Mouse (Mus musculus): Measurements from ENCODE around the gene Edn1. TPM values are rescaled to one million over a fixed set of nuclear protein-coding genes. Genes with fewer than 3 reads are reported as not detected.

Edn1 gene
- total RNA-seq, 2 experiments from 2014 or later, result 2.4 to 3.3 TPM

DNA sequence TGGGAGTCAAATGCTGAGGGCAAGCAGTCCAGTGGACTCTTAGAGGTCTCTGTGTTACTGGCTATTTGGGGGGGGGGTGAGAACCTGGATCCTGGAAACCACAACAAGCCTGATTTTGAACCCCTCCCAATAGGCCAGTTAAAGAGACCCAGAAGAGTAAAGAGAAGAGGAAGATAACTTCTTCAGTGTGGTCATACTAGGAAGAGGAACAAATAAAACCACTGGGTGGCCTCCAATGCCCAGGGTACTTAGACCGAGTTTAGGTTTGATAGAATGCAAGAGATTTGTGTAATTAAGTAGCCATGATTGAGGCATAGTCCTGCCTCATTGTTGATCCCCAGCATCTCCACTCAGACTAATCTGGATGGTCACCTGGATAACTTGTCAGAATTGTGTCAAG lies 14.4 kb downstream of the Edn1 start:
- DNase-seq, result no peak

DNA sequence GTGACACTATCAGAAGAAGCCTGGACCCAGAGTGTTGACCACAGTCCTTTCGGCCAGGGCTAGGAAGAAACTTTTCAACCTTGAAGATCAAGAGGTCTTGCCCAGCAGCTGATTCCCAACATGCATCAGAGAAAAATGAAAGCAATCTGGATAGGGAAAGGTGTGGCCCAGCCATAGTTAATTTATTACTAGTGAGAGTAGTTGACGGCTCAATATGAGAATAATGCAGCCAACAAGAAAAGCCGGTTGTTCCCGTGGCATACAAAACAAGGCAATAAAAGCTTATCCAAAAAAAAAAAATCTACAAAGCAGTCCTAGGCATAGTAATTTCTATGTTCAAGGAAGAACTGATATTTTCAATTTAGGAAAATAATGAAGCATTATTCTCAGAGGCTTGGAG lies 16.5 kb downstream of the Edn1 start:
- no peak for DNase-seq

DNA sequence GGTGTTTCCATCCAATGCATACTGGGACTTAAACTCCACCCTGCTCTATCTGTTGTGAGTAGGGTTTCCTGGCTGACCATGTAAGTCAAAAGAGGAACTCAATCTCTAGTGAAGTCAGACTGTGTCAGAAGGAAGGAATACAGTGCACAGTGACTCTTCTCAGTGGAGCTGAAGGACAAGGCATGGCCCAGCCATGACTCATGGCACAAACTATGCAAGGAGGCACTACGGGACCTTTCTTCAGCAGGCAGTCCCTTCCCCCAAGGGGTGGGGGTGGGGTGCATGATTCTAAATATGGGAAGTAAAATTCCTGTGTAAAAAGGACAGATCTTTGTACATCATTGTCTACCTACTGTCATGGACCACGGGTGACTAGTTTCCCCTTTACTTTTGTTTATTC lies 27.3 kb downstream of the Edn1 start:
- peak in 1 of 2 experiments; percentile 21 for DNase-seq

DNA sequence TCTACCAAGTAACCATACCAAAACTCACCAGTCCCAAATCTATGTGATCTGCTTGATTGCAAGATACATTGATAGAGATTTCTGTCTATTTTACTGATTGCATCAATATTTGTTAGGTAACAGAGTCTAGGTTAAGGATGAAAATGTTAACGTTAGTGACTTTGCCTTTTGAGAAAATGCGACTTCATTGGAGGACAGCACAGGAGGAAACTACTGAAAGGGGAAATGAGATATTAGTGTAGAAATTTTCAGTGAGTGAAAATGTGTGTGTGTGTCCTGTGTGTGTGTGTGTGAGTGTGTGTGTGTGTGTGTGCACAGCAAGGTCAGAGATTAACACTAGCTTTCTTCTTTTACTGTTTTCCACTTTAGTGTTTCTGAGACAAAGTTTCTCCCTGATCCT lies 29.8 kb downstream of the Edn1 start:
- DNase-seq, result no peak

DNA sequence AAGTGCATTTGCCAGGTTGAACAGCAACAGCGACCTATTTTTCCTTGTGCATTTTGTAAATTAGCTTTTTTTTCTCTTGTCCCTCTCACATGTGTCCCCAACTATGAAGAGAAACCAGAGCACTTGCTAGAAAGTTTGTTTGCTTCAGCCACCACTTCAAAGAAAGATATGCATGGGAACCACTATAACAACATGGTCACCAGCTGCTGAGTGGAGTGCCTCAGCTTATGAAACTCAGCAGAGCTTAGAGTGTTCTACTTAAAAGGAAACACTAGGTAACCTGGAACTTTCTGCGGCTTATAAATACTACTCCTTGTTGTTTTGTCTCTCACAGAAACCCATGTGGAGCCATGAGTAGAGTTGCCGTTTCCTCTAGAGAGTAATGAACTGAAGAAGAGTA lies 33.7 kb downstream of the Edn1 start:
- no peak for DNase-seq

DNA sequence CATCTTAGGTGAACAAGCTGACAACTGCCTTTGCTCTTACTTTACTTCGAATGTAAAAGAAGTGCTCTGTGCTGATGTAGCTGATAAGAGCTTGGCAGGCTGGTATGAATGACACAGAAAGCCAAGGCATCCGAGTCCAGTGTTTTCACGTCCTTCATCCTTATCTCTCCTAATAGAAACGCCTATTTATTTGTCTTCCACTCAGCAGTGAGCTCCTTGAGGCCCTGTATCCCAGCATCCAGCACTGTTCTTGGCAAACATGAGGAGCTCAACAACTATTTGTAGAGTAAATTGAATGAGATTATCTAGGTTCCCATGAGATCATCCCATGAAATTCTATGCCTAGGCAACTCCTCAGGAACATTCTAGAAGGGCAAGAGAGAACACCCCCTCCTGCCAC lies 35.1 kb downstream of the Edn1 start:
- no peak for DNase-seq

DNA sequence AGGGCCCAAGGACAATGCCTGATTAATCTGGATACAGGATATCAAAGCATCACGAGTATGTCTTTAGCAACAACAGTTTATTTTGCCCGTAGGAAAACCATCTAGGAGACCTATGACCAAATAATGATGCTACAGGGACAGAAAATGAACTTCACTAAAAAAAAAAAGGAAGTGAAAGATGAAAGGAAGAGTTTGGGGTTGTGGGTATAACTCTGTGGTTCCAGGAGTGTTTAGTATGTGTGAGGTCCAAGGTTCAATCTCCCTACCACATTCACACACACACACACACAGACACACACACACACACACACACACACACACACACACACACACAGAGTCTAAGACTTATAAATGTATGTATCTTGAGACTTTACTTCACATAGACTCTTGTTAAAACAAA lies 35.8 kb downstream of the Edn1 start:
- no peak for DNase-seq

DNA sequence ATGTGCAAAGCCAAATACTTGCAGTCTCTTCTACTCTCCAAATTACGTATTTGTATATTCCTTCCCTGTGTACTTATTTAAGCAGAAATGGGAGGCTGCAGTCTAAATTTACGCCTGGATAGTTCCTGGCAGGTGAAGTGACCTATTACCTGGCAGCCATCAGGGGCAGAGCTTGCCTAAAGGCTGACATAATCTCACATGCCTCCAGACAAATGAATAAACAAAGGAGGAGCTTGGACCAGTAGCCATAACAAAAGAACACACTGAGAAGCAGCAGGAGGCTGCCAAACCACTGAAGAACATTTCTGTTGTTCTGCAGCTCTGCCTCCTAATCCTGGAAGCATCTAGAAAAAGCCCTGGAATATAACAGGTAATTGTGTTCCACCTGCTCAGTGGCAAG lies 38.2 kb downstream of the Edn1 start:
- peak in 1 of 2 experiments; percentile 19 for DNase-seq

DNA sequence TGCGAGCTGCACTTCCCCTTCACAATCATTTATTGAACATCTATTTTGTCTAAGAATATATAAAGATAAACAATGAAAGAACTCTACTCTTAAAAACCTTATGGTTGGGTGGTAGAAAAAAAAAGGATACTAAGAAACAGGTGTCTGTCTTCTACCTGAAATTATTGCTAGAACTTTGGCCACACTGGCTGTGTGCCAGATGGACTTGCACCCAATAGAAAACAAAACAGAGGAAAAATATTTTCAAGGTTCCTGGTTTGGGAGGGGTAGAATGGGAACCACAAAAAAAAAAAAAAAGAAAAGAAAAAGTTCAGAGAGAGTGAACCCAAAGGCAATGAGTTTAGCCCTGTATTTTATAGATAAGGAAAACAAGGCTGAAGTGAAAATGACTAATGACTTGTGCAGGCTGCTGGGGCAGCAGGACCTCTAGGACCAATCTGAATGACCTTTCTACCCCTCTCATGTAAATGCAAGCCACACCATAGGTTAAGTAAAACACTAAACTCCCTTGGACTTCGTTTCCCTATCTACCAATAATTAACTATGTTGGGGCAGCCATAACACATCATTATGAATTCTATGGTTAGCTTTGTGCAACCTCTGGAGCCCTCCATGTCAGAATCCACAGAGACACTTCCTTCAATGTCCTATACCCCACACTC lies 40.7 kb downstream of the Edn1 start:
- no peak for DNase-seq

DNA sequence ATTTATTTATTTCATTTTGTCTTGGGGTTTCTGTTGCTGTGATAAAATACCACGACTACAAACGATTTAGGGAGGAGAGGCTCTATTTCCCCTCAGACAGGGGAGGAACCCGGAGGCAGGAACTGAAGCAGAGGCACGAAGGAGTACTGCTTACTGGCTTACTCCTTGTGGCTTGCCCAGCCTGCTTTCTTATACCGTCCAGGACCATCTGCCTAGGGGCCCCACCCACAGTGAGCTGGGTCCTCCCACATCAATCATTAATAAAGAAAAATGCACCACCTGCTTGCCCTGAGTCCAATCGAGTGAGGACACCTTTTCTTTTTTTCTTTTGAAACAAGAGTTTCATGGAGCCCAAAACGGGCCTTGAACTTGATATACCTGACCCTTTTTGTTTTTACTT lies 44.2 kb downstream of the Edn1 start:
- no peak for DNase-seq

DNA sequence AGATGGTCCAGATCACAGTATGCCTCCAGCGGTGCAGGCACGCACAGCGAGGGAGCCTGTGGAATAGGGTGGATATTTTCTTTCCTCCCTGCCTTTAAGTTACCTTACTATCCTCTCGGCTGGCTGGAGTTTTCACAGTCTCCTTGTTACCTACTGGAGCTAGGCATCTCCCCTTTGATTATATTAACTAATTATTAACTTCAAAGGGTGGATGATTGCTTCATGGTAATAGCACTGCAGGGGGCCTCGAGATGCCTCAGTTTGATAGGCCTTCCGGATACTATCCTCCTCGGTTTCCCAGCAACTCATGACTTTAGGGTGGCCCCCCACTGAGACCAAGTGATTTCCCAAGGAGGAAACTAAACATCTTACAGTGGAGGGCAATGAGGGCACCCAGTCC lies 45.1 kb downstream of the Edn1 start:
- DNase-seq, result no peak

DNA sequence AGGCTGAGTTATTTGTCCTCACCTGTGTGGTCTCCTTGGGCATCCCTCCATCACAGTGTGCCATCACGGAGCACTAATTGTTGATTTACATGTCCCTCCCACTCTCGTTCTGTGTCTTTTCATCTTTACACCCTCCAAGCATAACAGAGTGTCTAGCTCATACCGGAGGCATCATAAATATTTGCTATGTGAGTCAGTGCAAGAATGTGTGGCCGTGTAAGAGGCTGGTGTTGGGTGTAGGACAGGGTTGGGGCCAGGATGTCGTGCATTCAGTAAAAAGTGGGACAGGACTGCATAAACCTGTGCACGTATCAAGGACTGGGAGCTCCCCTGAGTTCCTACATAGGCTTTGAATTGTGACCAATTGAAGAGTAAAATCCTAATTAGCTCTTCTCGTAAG lies 50.4 kb downstream of the Edn1 start:
- no peak for DNase-seq

Other genes starting within 250 kb of the Edn1 start
- 10 to 100 TPM; 23.8 to 25.9 TPM for gene Hivep1, start 249.5 kb upstream of the Edn1 start, total RNA-seq (2021)